Mouse (Mus musculus): ENCODE measurements around the gene Rbfox3. TPM values are rescaled to one million over a fixed set of nuclear protein-coding genes. Genes with fewer than 3 reads are reported as not detected.
A peak's percentile ranks its signal among the peaks of the same experiment; 100 is the strongest.

Rbfox3 gene
- polyA plus RNA-seq, 1 experiment from 2014 or later, result 1.1 TPM

DNA sequence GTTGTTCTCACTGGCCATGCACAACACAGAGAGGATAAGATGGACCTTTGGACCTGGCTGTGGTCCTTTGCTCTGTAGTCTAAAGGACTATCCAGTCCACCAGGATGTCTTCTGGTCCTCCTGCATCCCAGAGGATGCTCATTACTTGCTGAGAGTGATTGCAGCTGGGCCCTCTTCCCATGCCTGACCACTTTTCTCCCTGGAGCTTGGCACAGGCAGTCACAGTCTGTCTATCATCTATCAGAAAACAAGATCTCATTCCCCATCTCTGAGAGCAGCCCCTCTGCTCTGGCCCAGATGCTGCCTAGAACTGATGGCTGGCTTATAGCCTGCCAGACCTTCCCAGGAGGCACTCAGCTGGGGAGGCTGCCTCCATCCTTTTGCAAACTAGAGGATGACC lies 166.1 kb downstream of the Rbfox3 start:
- DNase-seq (ENCODE audit: low spot score), result no peak
- Histone ChIP-seq H3K4me1 (replicated peaks; ENCODE audit: control insufficient read depth, insufficient read depth, low read length) (no peaks in the 10 kb centered on the region), H3K36me3 (ENCODE audit: control insufficient read depth, insufficient read depth, low read length) (no peaks in the 10 kb centered on the region), H3K9ac (ENCODE audit: low read depth, low read length) (no peak overlapping the region), H3K4me3 (ENCODE audit: low read depth, low read length) (no peak overlapping the region), H3K27ac (ENCODE audit: low read depth, low read length) (no peak overlapping the region), H3K9me3 (ENCODE audit: control insufficient read depth, low read length) (no peaks in the 10 kb centered on the region), H3K4me2 (no peak overlapping the region), H3K27me3 (replicated peaks; ENCODE audit: control insufficient read depth, insufficient read depth, low read length) (peaks cover 27% of the 10 kb centered on the region)
- ATAC-seq (replicated peaks; ENCODE audit: low FRiP score), result no peak

- H3K9ac ChIP-seq (ENCODE audit: low read depth, low read length), result no peak overlapping the region
- H3K9me3 ChIP-seq (ENCODE audit: control insufficient read depth, low read length), result no peaks in the 10 kb centered on the region
- 3% methylated on average over 15 of the region's 15 CpGs for WGBS
- H3K36me3 ChIP-seq (ENCODE audit: control insufficient read depth, insufficient read depth, low read length), result no peaks in the 10 kb centered on the region
- H3K27me3 ChIP-seq (replicated peaks; ENCODE audit: control insufficient read depth, insufficient read depth, low read length), result peaks cover 27% of the 10 kb centered on the region
- no peaks in the 10 kb centered on the region for H3K4me1 ChIP-seq (replicated peaks; ENCODE audit: control insufficient read depth, insufficient read depth, low read length)
- peak overlapping the region; percentile 33 for H3K4me2 ChIP-seq
- no peak overlapping the region for H3K27ac ChIP-seq (ENCODE audit: low read depth, low read length)
- DNase-seq (ENCODE audit: low spot score) (no peak), ATAC-seq (replicated peaks; ENCODE audit: low FRiP score) (no peak)
- H3K4me3 ChIP-seq (ENCODE audit: low read depth, low read length), result no peak overlapping the region
Observed at GRCm38 (mm10) chr11:118744782-118745181, 166.6 kb downstream of the Rbfox3 start.

GRCm38 (mm10) chr11:118742762-118743161 lies 168.6 kb downstream of the Rbfox3 start:
- H3K4me1 ChIP-seq (replicated peaks; ENCODE audit: control insufficient read depth, insufficient read depth, low read length), result no peaks in the 10 kb centered on the region
- ATAC-seq (replicated peaks; ENCODE audit: low FRiP score), result no peak
- H3K4me2 ChIP-seq, result no peak overlapping the region
- H3K36me3 ChIP-seq (ENCODE audit: control insufficient read depth, insufficient read depth, low read length), result no peaks in the 10 kb centered on the region
- no peak overlapping the region for H3K27ac ChIP-seq (ENCODE audit: low read depth, low read length)
- no peak for DNase-seq (ENCODE audit: low spot score)
- H3K9ac ChIP-seq (ENCODE audit: low read depth, low read length), result no peak overlapping the region
- WGBS, result 24% methylated on average over 3 of the region's 3 CpGs
- no peaks in the 10 kb centered on the region for H3K9me3 ChIP-seq (ENCODE audit: control insufficient read depth, low read length)
- H3K27me3 ChIP-seq (replicated peaks; ENCODE audit: control insufficient read depth, insufficient read depth, low read length), result peaks cover 27% of the 10 kb centered on the region
- no peak overlapping the region for H3K4me3 ChIP-seq (ENCODE audit: low read depth, low read length)

DNA sequence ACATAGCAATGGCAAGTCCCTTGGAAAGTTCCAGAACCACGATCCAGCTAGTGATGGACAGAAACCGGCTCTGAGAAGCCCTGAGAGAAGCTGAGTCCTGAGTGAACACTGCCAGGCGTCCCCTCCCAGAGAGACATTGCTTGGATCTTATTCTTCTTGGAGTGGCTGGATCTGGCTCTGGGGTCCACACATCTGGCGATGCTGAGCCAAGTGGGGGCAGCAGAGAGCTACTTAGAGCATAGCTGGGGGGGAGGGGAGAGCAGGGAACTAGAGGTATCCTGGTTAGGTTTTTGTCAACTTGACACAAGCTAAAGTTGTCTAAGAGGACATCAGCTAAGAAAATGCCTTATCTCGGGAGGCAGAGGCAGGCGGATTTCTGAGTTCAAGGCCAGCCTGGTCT lies 170.1 kb downstream of the Rbfox3 start:
- DNase-seq (ENCODE audit: low spot score), result no peak
- no peak overlapping the region for H3K4me2 ChIP-seq

GRCm38 (mm10) chr11:118740001-118740400 lies 171.4 kb downstream of the Rbfox3 start:
- Histone ChIP-seq H3K9ac (ENCODE audit: low read depth, low read length) (no peak overlapping the region), H3K27me3 (replicated peaks; ENCODE audit: control insufficient read depth, insufficient read depth, low read length) (peaks cover 21% of the 10 kb centered on the region), H3K9me3 (ENCODE audit: control insufficient read depth, low read length) (no peaks in the 10 kb centered on the region), H3K36me3 (ENCODE audit: control insufficient read depth, insufficient read depth, low read length) (no peaks in the 10 kb centered on the region), H3K4me1 (replicated peaks; ENCODE audit: control insufficient read depth, insufficient read depth, low read length) (no peaks in the 10 kb centered on the region), H3K4me2 (no peak overlapping the region), H3K27ac (ENCODE audit: low read depth, low read length) (no peak overlapping the region), H3K4me3 (ENCODE audit: low read depth, low read length) (no peak overlapping the region)
- WGBS, result 18% methylated on average over 6 of the region's 6 CpGs
- DNase-seq (ENCODE audit: low spot score), result no peak
- no peak for ATAC-seq (replicated peaks; ENCODE audit: low FRiP score)

More for the DNA sequence above, 170.1 kb downstream of the Rbfox3 start:
- no peak overlapping the region for H3K9ac ChIP-seq (ENCODE audit: low read depth, low read length)
- peaks cover 27% of the 10 kb centered on the region for H3K27me3 ChIP-seq (replicated peaks; ENCODE audit: control insufficient read depth, insufficient read depth, low read length)
- H3K4me3 ChIP-seq (ENCODE audit: low read depth, low read length), result no peak overlapping the region
- H3K36me3 ChIP-seq (ENCODE audit: control insufficient read depth, insufficient read depth, low read length), result no peaks in the 10 kb centered on the region
- H3K9me3 ChIP-seq (ENCODE audit: control insufficient read depth, low read length), result no peaks in the 10 kb centered on the region
- no peaks in the 10 kb centered on the region for H3K4me1 ChIP-seq (replicated peaks; ENCODE audit: control insufficient read depth, insufficient read depth, low read length)
- no peak for ATAC-seq (replicated peaks; ENCODE audit: low FRiP score)
- WGBS, result 28% methylated on average over 6 of the region's 6 CpGs
- H3K27ac ChIP-seq (ENCODE audit: low read depth, low read length), result no peak overlapping the region

GRCm38 (mm10) chr11:118738855-118739832 lies 172.3 kb downstream of the Rbfox3 start:
- 12% methylated on average over 23 of the region's 23 CpGs for WGBS
- Histone ChIP-seq H3K27ac (ENCODE audit: low read depth, low read length) (no peak overlapping the region), H3K9ac (ENCODE audit: low read depth, low read length) (no peak overlapping the region), H3K4me1 (replicated peaks; ENCODE audit: control insufficient read depth, insufficient read depth, low read length) (no peaks in the 10 kb centered on the region), H3K36me3 (ENCODE audit: control insufficient read depth, insufficient read depth, low read length) (no peaks in the 10 kb centered on the region), H3K4me3 (ENCODE audit: low read depth, low read length) (no peak overlapping the region), H3K27me3 (replicated peaks; ENCODE audit: control insufficient read depth, insufficient read depth, low read length) (peaks cover 14% of the 10 kb centered on the region), H3K9me3 (ENCODE audit: control insufficient read depth, low read length) (no peaks in the 10 kb centered on the region), H3K4me2 (no peak overlapping the region)
- no peak for ATAC-seq (replicated peaks; ENCODE audit: low FRiP score)
- peak; percentile 62 for DNase-seq (ENCODE audit: low spot score)

DNA sequence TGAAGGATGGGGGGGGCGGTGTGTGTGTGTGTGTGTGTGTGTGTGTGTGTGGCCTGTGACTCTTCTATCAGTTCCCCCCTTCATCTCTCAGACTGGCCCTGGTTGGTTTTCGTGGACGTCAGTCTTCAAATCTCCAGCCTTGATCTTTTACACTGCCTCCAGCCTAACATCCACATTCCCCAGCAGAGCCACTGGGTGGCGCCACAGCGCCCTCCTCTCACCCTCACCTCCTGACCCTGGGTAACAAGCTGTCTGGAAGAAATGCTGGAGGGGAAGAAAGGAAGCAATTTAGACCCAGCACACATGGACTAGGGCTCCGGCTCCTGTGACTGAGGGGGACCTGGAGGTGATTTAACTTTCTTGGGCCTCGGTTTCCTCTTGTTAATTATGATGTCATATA lies 173.1 kb downstream of the Rbfox3 start:
- H3K4me2 ChIP-seq, result no peak overlapping the region
- no peaks in the 10 kb centered on the region for H3K4me1 ChIP-seq (replicated peaks; ENCODE audit: control insufficient read depth, insufficient read depth, low read length)
- ATAC-seq (replicated peaks; ENCODE audit: low FRiP score), result no peak
- H3K27me3 ChIP-seq (replicated peaks; ENCODE audit: control insufficient read depth, insufficient read depth, low read length), result peaks cover 6% of the 10 kb centered on the region
- 32% methylated on average over 7 of the region's 7 CpGs for WGBS
- no peak overlapping the region for H3K4me3 ChIP-seq (ENCODE audit: low read depth, low read length)
- DNase-seq (ENCODE audit: low spot score), result no peak
- no peaks in the 10 kb centered on the region for H3K36me3 ChIP-seq (ENCODE audit: control insufficient read depth, insufficient read depth, low read length)
- no peak overlapping the region for H3K27ac ChIP-seq (ENCODE audit: low read depth, low read length)
- no peak overlapping the region for H3K9ac ChIP-seq (ENCODE audit: low read depth, low read length)
- no peaks in the 10 kb centered on the region for H3K9me3 ChIP-seq (ENCODE audit: control insufficient read depth, low read length)

DNA sequence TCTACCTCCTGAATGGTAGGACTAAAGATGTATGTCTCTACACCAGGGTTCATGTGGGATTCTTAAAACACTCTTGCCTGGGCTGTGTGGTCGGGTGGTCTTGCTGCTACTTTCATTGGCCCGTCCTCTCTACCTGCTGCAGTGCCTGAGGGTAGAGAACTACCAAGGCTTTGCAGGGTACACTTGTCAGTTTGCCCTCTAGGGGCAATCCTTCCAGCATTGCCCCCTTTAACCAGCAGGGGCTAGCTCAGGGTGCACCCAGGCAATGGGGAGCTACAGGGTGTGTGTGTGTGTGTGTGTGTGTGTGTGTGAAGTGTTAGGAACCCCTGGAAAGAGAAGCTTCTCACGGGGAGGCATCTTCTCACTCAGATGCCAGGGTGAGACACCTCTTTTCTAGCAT lies 173.6 kb downstream of the Rbfox3 start:
- no peak overlapping the region for H3K9ac ChIP-seq (ENCODE audit: low read depth, low read length)
- H3K27me3 ChIP-seq (replicated peaks; ENCODE audit: control insufficient read depth, insufficient read depth, low read length), result peaks cover 4% of the 10 kb centered on the region; the same call in 1 of the 2 replicates
- H3K9me3 ChIP-seq (ENCODE audit: control insufficient read depth, low read length), result no peaks in the 10 kb centered on the region
- WGBS, result 63% methylated on average over 3 of the region's 3 CpGs
- no peak overlapping the region for H3K4me3 ChIP-seq (ENCODE audit: low read depth, low read length)
- H3K36me3 ChIP-seq (ENCODE audit: control insufficient read depth, insufficient read depth, low read length), result no peaks in the 10 kb centered on the region
- ATAC-seq (replicated peaks; ENCODE audit: low FRiP score) (no peak), DNase-seq (ENCODE audit: low spot score) (no peak)
- no peak overlapping the region for H3K27ac ChIP-seq (ENCODE audit: low read depth, low read length)
- no peaks in the 10 kb centered on the region for H3K4me1 ChIP-seq (replicated peaks; ENCODE audit: control insufficient read depth, insufficient read depth, low read length)
- H3K4me2 ChIP-seq, result no peak overlapping the region

DNA sequence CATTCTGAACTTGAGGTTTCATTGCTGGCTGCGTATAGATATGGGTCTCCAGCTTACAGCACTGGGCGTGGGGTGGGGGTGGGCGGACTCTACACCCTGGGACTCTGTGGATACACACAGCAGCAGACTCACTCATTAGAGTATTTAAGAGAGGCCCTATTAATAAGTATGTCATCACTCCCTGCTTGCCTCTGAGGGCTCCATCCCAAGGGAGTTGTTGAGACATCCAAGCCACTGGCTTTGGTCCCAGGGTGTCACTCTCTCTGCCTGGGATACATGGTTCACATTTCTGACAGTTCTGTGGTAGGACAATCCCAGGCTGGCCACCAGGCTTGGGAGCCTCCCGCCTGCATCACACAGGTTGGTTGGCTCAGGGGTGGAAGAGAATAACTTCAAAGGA lies 174.4 kb downstream of the Rbfox3 start:
- Histone ChIP-seq H3K4me3 (ENCODE audit: low read depth, low read length) (no peak overlapping the region), H3K4me2 (no peak overlapping the region)
- 78% methylated on average over 4 of the region's 4 CpGs for WGBS

More for the DNA sequence above, 174.4 kb downstream of the Rbfox3 start:
- no peak for DNase-seq (ENCODE audit: low spot score)
- no peak for ATAC-seq (replicated peaks; ENCODE audit: low FRiP score)
- H3K27me3 ChIP-seq (replicated peaks; ENCODE audit: control insufficient read depth, insufficient read depth, low read length), result no peaks in the 10 kb centered on the region
- no peaks in the 10 kb centered on the region for H3K4me1 ChIP-seq (replicated peaks; ENCODE audit: control insufficient read depth, insufficient read depth, low read length)
- no peaks in the 10 kb centered on the region for H3K9me3 ChIP-seq (ENCODE audit: control insufficient read depth, low read length)
- H3K36me3 ChIP-seq (ENCODE audit: control insufficient read depth, insufficient read depth, low read length), result no peaks in the 10 kb centered on the region
- H3K27ac ChIP-seq (ENCODE audit: low read depth, low read length), result no peak overlapping the region
- H3K9ac ChIP-seq (ENCODE audit: low read depth, low read length), result no peak overlapping the region

Data from liver, embryonic 11.5 days (tissue).